Mouse (Mus musculus) megakaryocyte-erythroid progenitor cell, adult 5 weeks (primary cell): Measurements from ENCODE around the gene C1galt1. TPM values are rescaled to one million over a fixed set of nuclear protein-coding genes. Genes with fewer than 3 reads are reported as not detected.

Experiments used
- polyA plus RNA-seq: library from polyadenylated mRNA; stranded (reverse); fragments of >175 nt; gene quantifications from 2 replicates; pipeline ENCODE4 v1.2.3, GENCODE M21; 2012

Gene C1galt1
- 2.4 and 3.2 TPM in 2 replicates for polyA plus RNA-seq

DNA sequence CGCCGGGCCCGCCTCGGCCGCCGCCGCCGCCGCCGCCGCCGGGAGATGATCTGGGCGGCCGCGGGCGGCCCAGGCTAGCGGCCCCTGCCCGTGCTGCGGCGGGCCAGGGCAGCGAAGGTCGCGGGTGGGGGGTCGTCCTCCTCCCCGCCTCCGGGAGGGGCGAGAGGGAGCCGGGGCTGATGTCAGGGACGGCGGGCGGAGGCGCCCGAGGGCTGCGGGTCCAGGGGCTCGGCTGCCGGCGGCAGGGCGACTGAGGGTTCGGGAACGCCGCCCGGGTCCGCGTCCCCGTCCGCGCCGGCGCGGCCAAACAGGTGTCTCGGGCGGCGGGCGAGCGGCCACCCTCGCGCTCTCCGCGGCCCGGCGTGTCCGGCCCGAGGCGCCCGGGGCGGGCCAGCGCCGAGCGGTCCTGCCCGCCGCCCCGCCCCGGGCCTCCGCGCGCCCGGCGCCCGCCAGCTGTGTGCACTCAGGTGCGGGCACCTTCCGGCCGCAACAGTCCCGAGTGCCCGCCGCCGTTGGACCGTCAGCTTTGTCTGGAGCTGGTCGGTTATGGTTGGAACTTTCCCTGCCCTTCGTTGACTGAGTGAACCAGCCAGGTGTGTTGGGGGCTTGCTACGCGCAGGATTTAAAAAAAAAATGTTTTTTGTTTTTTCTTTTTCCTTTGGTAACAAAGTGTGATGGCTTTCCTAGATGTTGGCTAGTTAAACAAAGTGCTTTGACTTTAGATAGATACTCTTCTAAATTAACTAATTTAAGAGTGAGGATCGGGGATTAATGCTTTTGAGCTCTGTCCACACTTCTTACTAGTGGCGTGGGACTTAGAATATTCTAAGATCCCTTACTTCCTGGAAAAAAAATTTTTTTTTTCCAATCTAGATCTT lies at the start of gene C1galt1:
Gene C1galt1, plus strand, starts transcription at position 41 of the 878 bp plus-strand sequence.

Other genes starting within 250 kb of the C1galt1 start
- gene Asns, start 151.6 kb upstream of the C1galt1 start, polyA plus RNA-seq: 4.3 and 9.2 TPM in 2 replicates